13 mouse cellular contexts compared by ENCODE assay signal in genomic region chr9:123927281-123927960, GRCm38 (mm10). TPM values are rescaled to one million over a fixed set of nuclear protein-coding genes. Genes with fewer than 3 reads are reported as not detected.
DNase-seq lines count a peak whose midpoint lies in the region; ATAC-seq and TF ChIP-seq lines count a peak whose summit lies in the region.
"Had no signal": no experiment of that assay in that cellular context is flagged by ENCODE, and none has a peak within 500 bp of the region (broad histone marks: within the 10 kb centered on the region; RNA-seq: fewer than 3 reads in every experiment).

No protein-coding gene starts in this region.

- no peaks in the 10 kb centered on the region for H3K9me3 ChIP-seq in forebrain, embryonic 10.5 days
- H3K9me3 ChIP-seq in forebrain, embryonic 16.5 days (ENCODE audit: control insufficient read depth, low read length) = no peaks in the 10 kb centered on the region
- H3K9me3 ChIP-seq in limb, embryonic 10.5 days (replicated peaks) = no peaks in the 10 kb centered on the region

- H3K27ac ChIP-seq in forebrain, embryonic 10.5 days = 0 out of 2 replicates have a peak overlapping the region, but pooled peaks have one; percentile 48
- no peak overlapping the region for H3K27ac ChIP-seq in forebrain, embryonic 16.5 days (ENCODE audit: low read length)
- peak overlapping the region; percentile 96 for H3K27ac ChIP-seq in spleen, adult 2 months (ENCODE audit: insufficient read depth, low read length)
- H3K27ac ChIP-seq in limb, embryonic 10.5 days = no peak overlapping the region

- no peak for TF ChIP-seq POLR2A in spleen, adult 2 months (IDR thresholded peaks at IDR 0.05; ENCODE audit: low read depth, low read length)

- peaks cover 10% of the 10 kb centered on the region for H3K27me3 ChIP-seq in forebrain, embryonic 10.5 days (ENCODE audit: poor library complexity, severe bottlenecking)
- H3K27me3 ChIP-seq in forebrain, embryonic 16.5 days (replicated peaks; ENCODE audit: control insufficient read depth, insufficient read depth, low read length) = no peaks in the 10 kb centered on the region
- no peaks in the 10 kb centered on the region for H3K27me3 ChIP-seq in spleen, adult 2 months (ENCODE audit: control insufficient read depth, insufficient read depth, low read length)
- peaks cover 14% of the 10 kb centered on the region for H3K27me3 ChIP-seq in limb, embryonic 10.5 days (ENCODE audit: low read depth, poor library complexity, severe bottlenecking)

- no peak for TF ChIP-seq CTCF in spleen, adult 2 months (IDR thresholded peaks at IDR 0.05; ENCODE audit: extremely low read depth, insufficient read depth, insufficient read length, insufficient replicate concordance)

- H3K4me3 ChIP-seq in forebrain, embryonic 10.5 days = no peak overlapping the region
- no peak overlapping the region for H3K4me3 ChIP-seq in forebrain, embryonic 16.5 days (replicated peaks; ENCODE audit: low read length)
- no peak overlapping the region for H3K4me3 ChIP-seq in spleen, adult 2 months (ENCODE audit: extremely low read depth, insufficient read depth, insufficient read length)
- H3K4me3 ChIP-seq in limb, embryonic 10.5 days = no peak overlapping the region

- DNase-seq in forebrain, embryonic 10.5 days (ENCODE audit: extremely low spot score, low spot score) = no peak
- peak in 1 of 2 experiments; percentile 25 for DNase-seq in spleen, adult 2 months (ENCODE audit: low read depth in 1 of 2, low spot score in 2 of 2)
- no peak for DNase-seq in spleen, postnatal 14 days (ENCODE audit: low spot score in 2 of 2)
- DNase-seq in limb, embryonic 10.5 days (ENCODE audit: low spot score) = peak; percentile 31
- DNase-seq in thymus, postnatal 0 days (ENCODE audit: low spot score) = peak; percentile 25
- DNase-seq in gastrocnemius, postnatal 4 days (ENCODE audit: low spot score in 2 of 2) = no peak
- no peak for DNase-seq in left cerebral cortex, postnatal 14 days (ENCODE audit: low spot score in 2 of 2)
- DNase-seq: kidney, adult 11 months; right cerebral cortex, postnatal 14 days had no signal

- no peaks in the 10 kb centered on the region for H3K36me3 ChIP-seq in forebrain, embryonic 10.5 days (replicated peaks)
- no peaks in the 10 kb centered on the region for H3K36me3 ChIP-seq in forebrain, embryonic 16.5 days (ENCODE audit: control insufficient read depth, insufficient read depth)
- H3K36me3 ChIP-seq in spleen, adult 2 months (ENCODE audit: control insufficient read depth, insufficient read depth, low read length) = no peaks in the 10 kb centered on the region
- no peaks in the 10 kb centered on the region for H3K36me3 ChIP-seq in limb, embryonic 10.5 days

- ATAC-seq in forebrain, embryonic 16.5 days = no peak

- WGBS in forebrain, embryonic 10.5 days = 66% methylated on average over 16 of the region's 16 CpGs
- WGBS in forebrain, embryonic 16.5 days = 61% methylated on average over 16 of the region's 16 CpGs
- WGBS in spleen, adult 2 months = 49% methylated on average over 16 of the region's 16 CpGs
- 52% methylated on average over 16 of the region's 16 CpGs for whole genome bisulfite sequencing in limb, embryonic 10.5 days

- H3K4me1 ChIP-seq in forebrain, embryonic 10.5 days = peaks cover 49% of the 10 kb centered on the region
- H3K4me1 ChIP-seq in forebrain, embryonic 16.5 days (replicated peaks; ENCODE audit: control insufficient read depth, insufficient read depth, low read length) = peaks cover 9% of the 10 kb centered on the region; the same call in 1 of the 2 replicates
- H3K4me1 ChIP-seq in spleen, adult 2 months (ENCODE audit: control insufficient read depth, insufficient read depth, insufficient read length) = peaks cover 35% of the 10 kb centered on the region; the same call in 1 of the 2 replicates
- peaks cover 45% of the 10 kb centered on the region for H3K4me1 ChIP-seq in limb, embryonic 10.5 days

- no peak overlapping the region for H3K4me2 ChIP-seq in forebrain, embryonic 16.5 days (ENCODE audit: low read length)

- intact Hi-C loops in left cerebral cortex, postnatal 14 days (cut with DNase I) = no loop called here

- no peak overlapping the region for H3K9ac ChIP-seq in forebrain, embryonic 16.5 days (replicated peaks; ENCODE audit: low read depth, low read length)

RNA-seq across cellular contexts. Expression of gene Ccr1, which starts 41.1 kb away (rescaled TPM):
- 0.53 and 0.81 TPM in 2 replicates for polyA plus RNA-seq in forebrain, embryonic 10.5 days (2016; fragmentation: Nextera tagmentation; extraction: Ambion mirVana)
- polyA plus RNA-seq in forebrain, embryonic 16.5 days (2015; fragmentation: Nextera tagmentation; extraction: Ambion mirVana) = 0.39 and 0.70 TPM in 2 replicates
- 4.2 and 4.4 TPM in 2 replicates for polyA plus RNA-seq in spleen, adult 2 months (2012; rRNA removed)
- polyA plus RNA-seq in limb, embryonic 10.5 days (2016; fragmentation: Nextera tagmentation; extraction: Ambion mirVana) = 0.38 and 0.61 TPM in 2 replicates
- 3.1 and 3.2 TPM in 2 replicates for polyA plus RNA-seq in thymus, postnatal 0 days (2015; fragmentation: Nextera tagmentation; extraction: Ambion mirVana)
- 1 to 10 TPM; 3.7 to 4.2 TPM for total RNA-seq in gastrocnemius, postnatal 4 days (2021)
- total RNA-seq in left cerebral cortex, postnatal 14 days (2021) = 1 to 10 TPM in 1 of 2 experiments, under 1 TPM in 1; 0.93 to 1.2 TPM

RNA-seq across cellular contexts. Expression of gene Ccr1l1, which starts 50.8 kb away (rescaled TPM):
- polyA plus RNA-seq in forebrain, embryonic 10.5 days (2016; fragmentation: Nextera tagmentation; extraction: Ambion mirVana) = not detected in 2 replicates
- polyA plus RNA-seq in forebrain, embryonic 16.5 days (2015; fragmentation: Nextera tagmentation; extraction: Ambion mirVana) = not detected in 2 replicates
- polyA plus RNA-seq in spleen, adult 2 months (2012; rRNA removed) = 0.41 and 0.53 TPM in 2 replicates
- not detected in 2 replicates for polyA plus RNA-seq in limb, embryonic 10.5 days (2016; fragmentation: Nextera tagmentation; extraction: Ambion mirVana)
- not detected in 2 replicates for polyA plus RNA-seq in thymus, postnatal 0 days (2015; fragmentation: Nextera tagmentation; extraction: Ambion mirVana)
- not detected for total RNA-seq in gastrocnemius, postnatal 4 days (2021)
- not detected for total RNA-seq in left cerebral cortex, postnatal 14 days (2021)
- total RNA-seq: adrenal gland, postnatal 4 days; heart, adult 18-20 months; left cerebral cortex, postnatal 36 days had no signal

Comparison
In these comparisons a context has a peak if more than half of its experiments do, and no peak if none do; other contexts are left out.
1. H3K27ac ChIP-seq: peak in forebrain, embryonic 10.5 days (single experiment) and spleen, adult 2 months (single experiment); none in forebrain, embryonic 16.5 days (single experiment) and limb, embryonic 10.5 days (single experiment).
2. DNase-seq: peak in limb, embryonic 10.5 days (single experiment) and thymus, postnatal 0 days (single experiment); none in forebrain, embryonic 10.5 days (single experiment), spleen, postnatal 14 days (0 of 2), gastrocnemius, postnatal 4 days (0 of 2) and left cerebral cortex, postnatal 14 days (0 of 2).